Mouse (Mus musculus) ES-Bruce4 (cell line): ENCODE results near the gene Vmn2r56.
"Not testable (repeated sequence)": the region's sequence is repeated elsewhere in the genome, so short reads cannot be mapped to it uniquely, and the experiment has no call there.

Source experiments
- CTCF ChIP-seq: IDR thresholded peaks from one replicate; pipeline ENCODE4 v1.8.1; 2011; ENCODE audit warnings: low read depth, low read length
- EP300 ChIP-seq: IDR thresholded peaks from 2 replicates; pipeline ENCODE4 v1.6.1; 2011; ENCODE audit warnings: low read depth, low read length; ENCODE audit not compliant: insufficient read depth
- POLR2A ChIP-seq: IDR thresholded peaks from one replicate; pipeline ENCODE4 v1.8.1; 2011; ENCODE audit warnings: low read length; ENCODE audit not compliant: insufficient read depth

DNA sequence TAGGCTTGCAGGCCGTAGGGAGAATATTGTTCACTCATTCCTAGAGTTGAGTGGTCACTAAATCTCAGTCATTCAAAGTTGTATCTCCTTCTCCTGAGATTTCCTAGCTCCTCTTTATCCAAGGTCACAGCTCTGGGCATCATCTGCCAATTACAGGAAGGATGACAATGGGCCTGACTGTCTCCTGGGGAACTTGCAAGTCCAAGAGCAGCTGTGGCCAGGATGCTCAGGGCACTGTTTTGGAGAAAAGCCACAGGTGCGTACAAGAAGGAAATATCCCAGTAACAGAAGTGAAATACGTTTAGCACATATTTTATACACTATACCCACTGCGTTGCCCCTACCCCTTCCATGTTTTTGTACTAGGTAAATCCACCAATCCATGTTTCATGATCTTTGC lies 94.6 kb downstream of the Vmn2r56 start, which contains the start of gene Vmn2r54:
- TF ChIP-seq CTCF, POLR2A, EP300: not testable (repeated sequence)
